Mouse (Mus musculus): Measurements from ENCODE around the gene Smurf1. TPM values are rescaled to one million over a fixed set of nuclear protein-coding genes. Genes with fewer than 3 reads are reported as not detected.

Gene Smurf1
- polyA plus RNA-seq, 1 experiment from 2014 or later: 13.2 TPM

DNA sequence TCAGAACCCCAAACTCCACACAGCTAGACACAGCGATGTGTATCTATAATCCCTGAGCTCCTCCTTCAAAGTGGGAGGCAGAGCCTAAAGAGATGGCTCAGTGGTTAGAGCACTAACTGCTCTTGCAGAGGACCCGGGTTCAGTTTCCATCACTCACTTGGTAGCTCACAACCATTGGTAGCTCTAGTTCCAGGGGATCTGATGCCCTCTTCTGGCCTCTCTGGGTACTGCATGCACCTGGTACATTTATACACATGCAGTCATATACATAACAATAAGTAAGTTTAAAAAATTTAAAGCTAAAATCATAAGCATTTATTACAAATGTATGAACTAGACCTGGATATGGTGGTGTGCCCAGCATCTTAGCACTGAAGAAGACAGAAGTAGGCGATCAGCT is 17.6 kb upstream of the Smurf1 start:
- Histone ChIP-seq H3K9ac (replicated peaks; ENCODE audit: low read depth) (no peak overlapping the region), H3K4me1 (ENCODE audit: insufficient read depth, low read depth, low read length) (peaks cover 4% of the 10 kb centered on the region; the same call in 1 of the 2 replicates), H3K36me3 (ENCODE audit: insufficient read depth, low read length) (no peaks in the 10 kb centered on the region), H3K27me3 (replicated peaks; ENCODE audit: insufficient read depth, low read length) (no peaks in the 10 kb centered on the region), H3K4me3 (ENCODE audit: low read depth, low read length) (no peak overlapping the region), H3K4me2 (replicated peaks; ENCODE audit: low read depth, low read length) (no peak overlapping the region), H3K27ac (ENCODE audit: low read length) (no peak overlapping the region), H3K9me3 (ENCODE audit: low read length) (no peaks in the 10 kb centered on the region)
- TF ChIP-seq EP300 (IDR thresholded peaks at IDR 0.05) (no peak), CTCF (IDR thresholded peaks at IDR 0.05) (peak; percentile 46)
- 91% methylated on average over 3 of the region's 3 CpGs for WGBS
- DNase-seq (ENCODE audit: low spot score): no peak
- ATAC-seq: no peak

- no peaks in the 10 kb centered on the region for H3K27me3 ChIP-seq (replicated peaks; ENCODE audit: insufficient read depth, low read length)
- no peak overlapping the region for H3K4me2 ChIP-seq (replicated peaks; ENCODE audit: low read depth, low read length)
- peak overlapping the region; percentile 69 for H3K27ac ChIP-seq (ENCODE audit: low read length)
- DNase-seq (ENCODE audit: low spot score) (no peak), ATAC-seq (peak; percentile 34)
- no peak overlapping the region for H3K9ac ChIP-seq (replicated peaks; ENCODE audit: low read depth)
- peaks cover 4% of the 10 kb centered on the region; the same call in 1 of the 2 replicates for H3K4me1 ChIP-seq (ENCODE audit: insufficient read depth, low read depth, low read length)
- 55% methylated on average over 6 of the region's 6 CpGs for WGBS
- no peak overlapping the region for H3K4me3 ChIP-seq (ENCODE audit: low read depth, low read length)
- H3K36me3 ChIP-seq (ENCODE audit: insufficient read depth, low read length): no peaks in the 10 kb centered on the region
- no peak for TF ChIP-seq EP300 (IDR thresholded peaks at IDR 0.05)
- TF ChIP-seq CTCF (IDR thresholded peaks at IDR 0.05): no peak
- H3K9me3 ChIP-seq (ENCODE audit: low read length): no peaks in the 10 kb centered on the region
Measured at GRCm38 (mm10) chr5:144979110-144979509, 13.5 kb upstream of the Smurf1 start.

DNA sequence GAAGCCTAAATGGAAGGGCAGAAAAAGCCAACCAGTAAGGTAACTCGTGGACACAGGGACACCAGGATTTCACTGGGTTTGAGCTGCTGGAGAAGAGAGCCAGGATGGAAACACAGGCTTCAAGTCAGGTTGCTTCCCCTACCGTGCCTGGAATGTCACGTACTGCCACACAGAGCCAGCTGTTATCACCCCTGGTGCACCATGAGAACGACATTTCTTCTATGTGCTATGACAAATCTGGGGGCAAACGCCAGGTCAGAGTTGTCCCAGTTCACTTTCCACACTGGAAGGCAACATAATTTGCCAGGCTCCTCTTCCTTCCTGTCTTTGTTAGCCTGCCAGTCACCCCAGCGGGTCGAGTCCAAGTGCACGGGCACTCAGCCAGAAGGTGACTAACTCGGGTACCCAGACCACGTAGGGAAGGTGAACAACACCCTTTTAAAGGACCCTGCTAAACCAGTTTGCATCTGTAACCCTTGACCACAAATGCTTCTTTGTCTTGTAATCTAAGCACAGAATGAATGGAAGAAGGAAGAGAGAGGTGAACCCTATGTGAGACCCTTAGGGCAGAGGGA is 13.0 kb upstream of the Smurf1 start:
- Histone ChIP-seq H3K36me3 (ENCODE audit: insufficient read depth, low read length) (no peaks in the 10 kb centered on the region), H3K27me3 (replicated peaks; ENCODE audit: insufficient read depth, low read length) (no peaks in the 10 kb centered on the region), H3K9ac (replicated peaks; ENCODE audit: low read depth) (no peak overlapping the region), H3K4me3 (ENCODE audit: low read depth, low read length) (no peak overlapping the region), H3K4me2 (replicated peaks; ENCODE audit: low read depth, low read length) (no peak overlapping the region), H3K27ac (ENCODE audit: low read length) (peak overlapping the region; percentile 69), H3K9me3 (ENCODE audit: low read length) (no peaks in the 10 kb centered on the region), H3K4me1 (ENCODE audit: insufficient read depth, low read depth, low read length) (peaks cover 4% of the 10 kb centered on the region; the same call in 1 of the 2 replicates)
- DNase-seq (ENCODE audit: low spot score) (peak; percentile 89), ATAC-seq (peak; percentile 93)
- TF ChIP-seq EP300 (IDR thresholded peaks at IDR 0.05) (peak; percentile 80), CTCF (IDR thresholded peaks at IDR 0.05) (no peak)
- 25% methylated on average over 10 of the region's 10 CpGs for WGBS

- DNase-seq (ENCODE audit: low spot score) (no peak), ATAC-seq (no peak)
- no peak overlapping the region for H3K27ac ChIP-seq (ENCODE audit: low read length)
- no peaks in the 10 kb centered on the region for H3K9me3 ChIP-seq (ENCODE audit: low read length)
- WGBS: 83% methylated on average over 3 of the region's 3 CpGs
- no peak overlapping the region for H3K4me2 ChIP-seq (replicated peaks; ENCODE audit: low read depth, low read length)
- H3K4me1 ChIP-seq (ENCODE audit: insufficient read depth, low read depth, low read length): peaks cover 3% of the 10 kb centered on the region
- H3K4me3 ChIP-seq (ENCODE audit: low read depth, low read length): no peak overlapping the region
- H3K9ac ChIP-seq (replicated peaks; ENCODE audit: low read depth): no peak overlapping the region
- TF ChIP-seq EP300 (IDR thresholded peaks at IDR 0.05) (no peak), CTCF (IDR thresholded peaks at IDR 0.05) (peak; percentile 49)
- H3K27me3 ChIP-seq (replicated peaks; ENCODE audit: insufficient read depth, low read length): no peaks in the 10 kb centered on the region
- H3K36me3 ChIP-seq (ENCODE audit: insufficient read depth, low read length): no peaks in the 10 kb centered on the region
Measured at GRCm38 (mm10) chr5:144971266-144971665, 5.6 kb upstream of the Smurf1 start.

DNA sequence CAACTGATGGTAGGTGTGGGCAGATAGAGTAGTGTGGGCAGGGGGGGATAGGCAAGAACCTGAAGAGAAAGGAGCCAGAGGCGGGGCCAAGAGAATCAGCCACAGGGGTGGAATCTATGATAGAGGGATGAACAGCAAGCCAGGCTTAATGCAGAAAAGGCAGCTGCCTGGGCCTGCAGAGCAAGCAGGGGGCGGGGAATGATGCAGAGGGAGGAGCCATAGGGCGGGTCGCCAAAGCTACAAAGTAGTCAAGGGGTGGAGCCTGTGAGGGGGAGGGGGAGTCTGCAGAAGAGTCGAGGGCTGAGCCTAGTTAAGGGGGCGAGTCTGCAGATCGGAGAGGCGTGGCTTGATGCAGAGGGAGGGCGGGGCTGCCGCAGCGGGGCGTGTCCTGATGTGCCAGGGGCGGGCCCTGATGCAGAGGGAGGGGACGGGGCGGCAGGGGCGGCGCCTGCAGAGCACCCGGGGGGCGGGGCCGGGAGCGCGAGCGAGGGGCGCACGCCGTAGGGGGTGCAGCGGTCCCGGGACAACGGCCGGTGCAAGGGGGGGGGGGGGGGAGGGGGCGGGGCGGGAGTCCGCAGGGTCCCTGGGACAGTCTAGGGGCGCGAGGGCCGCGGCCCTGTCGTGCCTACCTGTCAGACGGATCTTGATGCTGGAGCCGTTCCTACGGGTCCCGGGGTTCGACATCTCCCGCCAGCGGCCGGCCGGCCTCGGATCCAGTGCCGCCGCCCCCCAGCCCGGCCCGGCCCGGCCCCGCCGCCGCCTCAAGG is 592 bp downstream of the Smurf1 start:
- H3K36me3 ChIP-seq (ENCODE audit: insufficient read depth, low read length): no peaks in the 10 kb centered on the region
- peak overlapping the region; percentile 66 for H3K4me2 ChIP-seq (replicated peaks; ENCODE audit: low read depth, low read length)
- no peaks in the 10 kb centered on the region for H3K27me3 ChIP-seq (replicated peaks; ENCODE audit: insufficient read depth, low read length)
- DNase-seq (ENCODE audit: low spot score): peak; percentile 95
- H3K4me3 ChIP-seq (ENCODE audit: low read depth, low read length): peak overlapping the region; percentile 97
- peak overlapping the region; percentile 84 for H3K9ac ChIP-seq (replicated peaks; ENCODE audit: low read depth)
- H3K4me1 ChIP-seq (ENCODE audit: insufficient read depth, low read depth, low read length): peaks cover 5% of the 10 kb centered on the region
- no peak for TF ChIP-seq CTCF (IDR thresholded peaks at IDR 0.05)
- TF ChIP-seq EP300 (IDR thresholded peaks at IDR 0.05): no peak
- H3K27ac ChIP-seq (ENCODE audit: low read length): peak overlapping the region; percentile 99
- ATAC-seq: peak; percentile 83
- no peaks in the 10 kb centered on the region for H3K9me3 ChIP-seq (ENCODE audit: low read length)
- WGBS: 5% methylated on average over 4 of the region's 56 CpGs

GRCm38 (mm10) chr5:144964465-144964864 is 1.2 kb downstream of the Smurf1 start:
- Histone ChIP-seq H3K27ac (ENCODE audit: low read length) (no peak overlapping the region), H3K9me3 (ENCODE audit: low read length) (no peaks in the 10 kb centered on the region), H3K9ac (replicated peaks; ENCODE audit: low read depth) (no peak overlapping the region), H3K36me3 (ENCODE audit: insufficient read depth, low read length) (no peaks in the 10 kb centered on the region), H3K4me1 (ENCODE audit: insufficient read depth, low read depth, low read length) (peaks cover 7% of the 10 kb centered on the region), H3K4me3 (ENCODE audit: low read depth, low read length) (0 out of 2 replicates have a peak overlapping the region, but pooled peaks have one; percentile 97), H3K27me3 (replicated peaks; ENCODE audit: insufficient read depth, low read length) (no peaks in the 10 kb centered on the region), H3K4me2 (replicated peaks; ENCODE audit: low read depth, low read length) (peak overlapping the region; percentile 66)
- DNase-seq (ENCODE audit: low spot score) (peak; percentile 18), ATAC-seq (no peak)
- no peak for TF ChIP-seq EP300 (IDR thresholded peaks at IDR 0.05)
- TF ChIP-seq CTCF (IDR thresholded peaks at IDR 0.05): no peak
- WGBS: 30% methylated on average over 8 of the region's 8 CpGs
